Mouse (Mus musculus) hindbrain, embryonic 13.5 days (tissue): ENCODE measurements around the gene Rasl12. TPM values are rescaled to one million over a fixed set of nuclear protein-coding genes. Genes with fewer than 3 reads are reported as not detected.

Source experiments
- ATAC-seq: fragments of 200-750 bp; cut with Nextera tagmentation; 2 replicates; pipeline ENCODE4 v1.8.0; 2017; ENCODE audit warnings: moderate TSS enrichment; ENCODE audit not compliant: low FRiP score
- H3K27ac ChIP-seq: fragments of 300-500 bp; sonication (generic); 2 replicates; pipeline ENCODE4 v1.5.1; 2015; ENCODE audit warnings: inconsistent platforms, mild to moderate bottlenecking, moderate library complexity
- H3K27me3 ChIP-seq: fragments of 300-500 bp; sonication (generic); 2 replicates; pipeline ENCODE4 v1.6.1; 2015; ENCODE audit warnings: mild to moderate bottlenecking, inconsistent platforms
- H3K36me3 ChIP-seq: fragments of 300-500 bp; sonication (generic); 2 replicates; pipeline ENCODE4 v1.6.1; 2015; ENCODE audit warnings: mild to moderate bottlenecking, inconsistent platforms
- H3K4me1 ChIP-seq: fragments of 300-500 bp; sonication (generic); replicated peaks from 2 replicates; pipeline ENCODE4 v1.6.1; 2015; ENCODE audit warnings: inconsistent platforms
- H3K4me2 ChIP-seq: fragments of 300-500 bp; sonication (generic); 2 replicates; pipeline ENCODE4 v1.6.1; 2015; ENCODE audit warnings: inconsistent platforms, mild to moderate bottlenecking, moderate library complexity
- H3K4me3 ChIP-seq: fragments of 300-500 bp; sonication (generic); 2 replicates; pipeline ENCODE4 v1.5.1; 2015; ENCODE audit warnings: mild to moderate bottlenecking, inconsistent platforms
- H3K9ac ChIP-seq: fragments of 300-500 bp; sonication (generic); 2 replicates; pipeline ENCODE4 v1.6.1; 2015; ENCODE audit warnings: mild to moderate bottlenecking, inconsistent platforms
- H3K9me3 ChIP-seq: fragments of 300-500 bp; sonication (generic); 2 replicates; pipeline ENCODE4 v1.6.1; 2016; ENCODE audit warnings: inconsistent platforms
- WGBS: fragments of 180-500 bp; shearing (Covaris S2); methylation state at CpG from one replicate; pipeline ENCODE4 v1.1.7; 2015; 5-methylcytosine and 5-hydroxymethylcytosine counted together
- polyA plus RNA-seq: library from polyadenylated mRNA; unstranded; fragments of >200 nt; fragmentation: Nextera tagmentation; extraction: Ambion mirVana; gene quantifications from 2 replicates; pipeline ENCODE4 v1.2.1, GENCODE M21; 2015

Gene Rasl12
- polyA plus RNA-seq, 1 experiment from 2014 or later, result 7.1 TPM

- Histone ChIP-seq H3K36me3 (no peaks in the 10 kb centered on the region), H3K4me1 (no peaks in the 10 kb centered on the region), H3K9me3 (no peaks in the 10 kb centered on the region), H3K4me3 (no peak overlapping the region), H3K9ac (no peak overlapping the region), H3K27ac (no peak overlapping the region), H3K27me3 (no peaks in the 10 kb centered on the region), H3K4me2 (no peak overlapping the region)
- 87% methylated on average over 5 of the region's 5 CpGs for WGBS
- ATAC-seq, result no peak
Measured at GRCm38 (mm10) chr9:65428003-65428402, 29.7 kb downstream of the Rasl12 start.

- Histone ChIP-seq H3K4me3 (no peak overlapping the region), H3K27ac (no peak overlapping the region), H3K9me3 (no peaks in the 10 kb centered on the region), H3K36me3 (no peaks in the 10 kb centered on the region), H3K27me3 (no peaks in the 10 kb centered on the region), H3K4me1 (no peaks in the 10 kb centered on the region), H3K9ac (no peak overlapping the region), H3K4me2 (no peak overlapping the region)
- no peak for ATAC-seq
Measured at GRCm38 (mm10) chr9:65430401-65430800, 32.1 kb downstream of the Rasl12 start.

GRCm38 (mm10) chr9:65430921-65431320 is 32.6 kb downstream of the Rasl12 start:
- Histone ChIP-seq H3K9me3 (no peaks in the 10 kb centered on the region), H3K27ac (no peak overlapping the region), H3K4me3 (no peak overlapping the region), H3K36me3 (no peaks in the 10 kb centered on the region), H3K4me1 (no peaks in the 10 kb centered on the region), H3K4me2 (no peak overlapping the region), H3K27me3 (no peaks in the 10 kb centered on the region), H3K9ac (no peak overlapping the region)
- WGBS, result 89% methylated on average over 5 of the region's 5 CpGs
- ATAC-seq, result no peak

- Histone ChIP-seq H3K36me3 (no peaks in the 10 kb centered on the region), H3K4me1 (peaks cover 11% of the 10 kb centered on the region), H3K9ac (no peak overlapping the region), H3K27ac (no peak overlapping the region), H3K27me3 (no peaks in the 10 kb centered on the region), H3K9me3 (no peaks in the 10 kb centered on the region), H3K4me2 (no peak overlapping the region), H3K4me3 (no peak overlapping the region)
- 3% methylated on average over 3 of the region's 3 CpGs for WGBS
- 0 out of 2 replicates have a peak, but pooled peaks have one; percentile 37 for ATAC-seq
Measured at GRCm38 (mm10) chr9:65432236-65432635, 33.9 kb downstream of the Rasl12 start.

GRCm38 (mm10) chr9:65434140-65434539 is 35.8 kb downstream of the Rasl12 start:
- H3K4me3 ChIP-seq, result no peak overlapping the region
- H3K27me3 ChIP-seq, result no peaks in the 10 kb centered on the region
- H3K4me2 ChIP-seq, result no peak overlapping the region
- H3K4me1 ChIP-seq, result peaks cover 13% of the 10 kb centered on the region
- no peak overlapping the region for H3K9ac ChIP-seq
- WGBS, result 62% methylated on average over 5 of the region's 5 CpGs
- H3K9me3 ChIP-seq, result no peaks in the 10 kb centered on the region
- H3K27ac ChIP-seq, result no peak overlapping the region
- ATAC-seq, result no peak
- 0 out of 2 replicates have a peak, but pooled peaks cover 9% of the 10 kb centered on the region for H3K36me3 ChIP-seq

- Histone ChIP-seq H3K27ac (no peak overlapping the region), H3K4me2 (no peak overlapping the region), H3K9ac (no peak overlapping the region), H3K4me3 (no peak overlapping the region), H3K4me1 (peaks cover 13% of the 10 kb centered on the region), H3K27me3 (no peaks in the 10 kb centered on the region), H3K9me3 (no peaks in the 10 kb centered on the region), H3K36me3 (peaks cover 11% of the 10 kb centered on the region)
- ATAC-seq, result peak; percentile 65; the same call in 1 of the 2 replicates
- WGBS, result 78% methylated on average over 4 of the region's 4 CpGs
Measured at GRCm38 (mm10) chr9:65435211-65435610, 36.9 kb downstream of the Rasl12 start.

GRCm38 (mm10) chr9:65435671-65436301 is 37.5 kb downstream of the Rasl12 start, which contains the start of gene Mtfmt:
TSS of gene Mtfmt (plus strand) at chr9:65435782.
- Histone ChIP-seq H3K4me1 (peaks cover 13% of the 10 kb centered on the region), H3K9me3 (no peaks in the 10 kb centered on the region), H3K27ac (peak within 1 kb of the TSS; percentile 64), H3K4me2 (peak within 1 kb of the TSS; percentile 70), H3K9ac (peak within 1 kb of the TSS; percentile 96), H3K4me3 (peak within 1 kb of the TSS; percentile 95), H3K27me3 (no peaks in the 10 kb centered on the region), H3K36me3 (peaks cover 17% of the 10 kb centered on the region)
- under 1% methylated on average over 54 of the region's 54 CpGs for WGBS
- peak; percentile 87 for ATAC-seq

GRCm38 (mm10) chr9:65444692-65445091 is 46.4 kb downstream of the Rasl12 start:
- Histone ChIP-seq H3K27ac (no peak overlapping the region), H3K4me1 (no peaks in the 10 kb centered on the region), H3K4me3 (no peak overlapping the region), H3K36me3 (peaks cover 87% of the 10 kb centered on the region), H3K9me3 (no peaks in the 10 kb centered on the region), H3K4me2 (no peak overlapping the region), H3K9ac (no peak overlapping the region), H3K27me3 (no peaks in the 10 kb centered on the region)
- WGBS, result 95% methylated on average over 4 of the region's 4 CpGs
- no peak for ATAC-seq

GRCm38 (mm10) chr9:65447951-65448350 is 49.6 kb downstream of the Rasl12 start:
- 93% methylated on average over 6 of the region's 6 CpGs for WGBS
- no peak for ATAC-seq
- no peak overlapping the region for H3K9ac ChIP-seq
- peaks cover 91% of the 10 kb centered on the region for H3K36me3 ChIP-seq
- H3K27ac ChIP-seq, result no peak overlapping the region
- H3K27me3 ChIP-seq, result no peaks in the 10 kb centered on the region
- no peaks in the 10 kb centered on the region for H3K4me1 ChIP-seq
- no peak overlapping the region for H3K4me2 ChIP-seq
- no peaks in the 10 kb centered on the region for H3K9me3 ChIP-seq
- no peak overlapping the region for H3K4me3 ChIP-seq

- H3K9ac ChIP-seq, result no peak overlapping the region
- ATAC-seq, result no peak
- H3K27me3 ChIP-seq, result no peaks in the 10 kb centered on the region
- H3K36me3 ChIP-seq, result peaks cover 5% of the 10 kb centered on the region; the same call in 1 of the 2 replicates
- H3K9me3 ChIP-seq, result no peaks in the 10 kb centered on the region
- no peak overlapping the region for H3K4me2 ChIP-seq
- H3K27ac ChIP-seq, result no peak overlapping the region
- H3K4me3 ChIP-seq, result no peak overlapping the region
- WGBS, result 87% methylated on average over 2 of the region's 2 CpGs
- H3K4me1 ChIP-seq, result peaks cover 28% of the 10 kb centered on the region
Measured at GRCm38 (mm10) chr9:65458975-65459374, 60.7 kb downstream of the Rasl12 start.

- peaks cover 5% of the 10 kb centered on the region for H3K36me3 ChIP-seq
- H3K9me3 ChIP-seq, result no peaks in the 10 kb centered on the region
- peak overlapping the region; percentile 91 for H3K9ac ChIP-seq
- WGBS, result 31% methylated on average over 3 of the region's 3 CpGs
- peak overlapping the region; percentile 83 for H3K4me3 ChIP-seq
- no peaks in the 10 kb centered on the region for H3K27me3 ChIP-seq
- H3K4me1 ChIP-seq, result peaks cover 28% of the 10 kb centered on the region
- H3K4me2 ChIP-seq, result peak overlapping the region; percentile 72
- ATAC-seq, result peak; percentile 2; the same call in 1 of the 2 replicates
- peak overlapping the region; percentile 91 for H3K27ac ChIP-seq
Measured at GRCm38 (mm10) chr9:65460198-65460597, 61.9 kb downstream of the Rasl12 start.

GRCm38 (mm10) chr9:65460732-65461442 is 62.6 kb downstream of the Rasl12 start, which contains the start of gene Spg21:
TSS of gene Spg21 (plus strand) at chr9:65460947.
- ATAC-seq, result peak; percentile 99
- Histone ChIP-seq H3K9ac (peak within 1 kb of the TSS; percentile 91), H3K9me3 (no peaks in the 10 kb centered on the region), H3K4me1 (peaks cover 28% of the 10 kb centered on the region), H3K4me3 (peak within 1 kb of the TSS; percentile 83), H3K36me3 (peaks cover 12% of the 10 kb centered on the region), H3K4me2 (peak within 1 kb of the TSS; percentile 72), H3K27ac (peak within 1 kb of the TSS; percentile 91), H3K27me3 (no peaks in the 10 kb centered on the region)
- under 1% methylated on average over 53 of the region's 53 CpGs for WGBS
